Mouse (Mus musculus): Measurements from ENCODE around the gene Mesd.

- TF ChIP-seq CTCF (IDR thresholded peaks at IDR 0.05; ENCODE audit: low read depth) (no peak), EP300 (IDR thresholded peaks at IDR 0.05; ENCODE audit: low read depth) (no peak)
Observed at GRCm38 (mm10) chr7:83857921-83858320, 26.3 kb upstream of the Mesd start.
